Mouse (Mus musculus): ENCODE measurements around the gene Ceacam20. TPM values are rescaled to one million over a fixed set of nuclear protein-coding genes. Genes with fewer than 3 reads are reported as not detected.
"Not testable (repeated sequence)": the region's sequence is repeated elsewhere in the genome, so short reads cannot be mapped to it uniquely, and the experiment has no call there.

The Ceacam20 gene
- total RNA-seq (2021): not detected

GRCm38 (mm10) chr7:19964985-19965579 lies at the start of gene Ceacam20:
Gene Ceacam20, plus strand, starts transcription at chr7:19965412.
- intact Hi-C loops (cut with DNase I): no loop called here
- no peak for DNase-seq

- DNase-seq: no peak
- intact Hi-C loops (cut with DNase I): loop anchor here (2.0 kb wide), 1 partner anchor 21 kb away; no protein-coding TSS in a partner anchor
Observed at GRCm38 (mm10) chr7:19920166-19920505, 45.1 kb upstream of the Ceacam20 start.

DNA sequence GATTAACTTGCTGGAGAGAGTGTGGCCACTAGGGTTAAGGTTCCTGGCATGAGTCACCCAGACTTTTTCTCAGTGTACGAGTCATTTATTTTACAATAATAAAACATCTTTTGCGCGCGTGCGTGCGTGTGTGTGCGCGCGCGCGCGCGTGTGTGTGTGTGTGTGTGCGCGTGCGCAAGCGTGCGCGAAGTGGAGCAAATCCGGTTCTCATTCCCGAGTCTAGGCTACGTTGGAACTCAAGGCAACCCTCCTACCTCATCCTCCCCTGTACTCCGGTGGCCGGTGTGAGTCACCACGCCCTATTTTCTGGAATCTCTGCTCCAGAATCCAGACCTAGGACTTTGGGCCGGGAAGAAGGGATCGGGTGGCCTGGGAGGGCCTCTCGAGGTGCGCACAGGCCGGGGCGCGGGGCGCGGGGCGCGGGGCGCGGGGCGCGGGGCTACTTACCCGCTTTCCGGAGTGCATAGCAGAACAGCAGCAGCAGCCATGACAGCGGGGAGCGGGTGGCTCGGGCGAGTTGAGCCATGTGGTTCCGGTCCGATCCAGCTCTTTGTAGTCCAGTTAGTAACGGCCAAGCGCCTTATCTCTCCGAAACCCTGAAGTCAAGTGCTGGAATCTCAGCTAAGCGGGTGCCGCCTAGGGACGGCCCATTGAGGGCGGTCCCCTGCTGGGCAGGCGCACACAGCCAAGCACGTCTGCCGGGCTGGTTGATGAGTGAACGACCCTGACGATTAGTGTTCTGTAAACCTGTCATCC lies 44.5 kb upstream of the Ceacam20 start, which contains the start of gene Pvr:
Pvr (minus strand) TSS at position 655 of the 756 bp plus-strand sequence.
- intact Hi-C loops (cut with DNase I): loop anchor here (2.0 kb wide), 1 partner anchor 20 kb away; no protein-coding TSS in a partner anchor
- DNase-seq: peak; percentile 87 to 89

DNA sequence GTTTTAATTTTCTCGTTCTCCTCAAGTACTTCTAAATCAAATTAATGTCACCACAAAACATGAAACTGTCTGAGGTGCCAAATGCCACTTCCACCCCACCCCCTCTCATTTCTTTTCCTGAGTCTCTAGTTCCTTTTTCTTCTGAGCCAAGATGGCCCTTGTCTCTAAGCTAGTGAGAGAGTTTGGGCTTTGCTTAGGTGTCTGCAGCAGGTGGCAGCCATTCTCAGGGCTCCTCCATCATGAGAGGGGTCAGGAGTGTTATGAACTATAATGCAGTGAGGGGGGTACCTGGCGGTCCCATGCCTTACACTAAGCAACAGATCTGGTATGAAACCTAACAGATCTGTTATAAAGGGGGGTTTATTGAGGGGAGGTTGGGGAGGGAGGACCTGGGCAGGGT lies 41.9 kb upstream of the Ceacam20 start:
- intact Hi-C loops (cut with DNase I): no loop called here

DNA sequence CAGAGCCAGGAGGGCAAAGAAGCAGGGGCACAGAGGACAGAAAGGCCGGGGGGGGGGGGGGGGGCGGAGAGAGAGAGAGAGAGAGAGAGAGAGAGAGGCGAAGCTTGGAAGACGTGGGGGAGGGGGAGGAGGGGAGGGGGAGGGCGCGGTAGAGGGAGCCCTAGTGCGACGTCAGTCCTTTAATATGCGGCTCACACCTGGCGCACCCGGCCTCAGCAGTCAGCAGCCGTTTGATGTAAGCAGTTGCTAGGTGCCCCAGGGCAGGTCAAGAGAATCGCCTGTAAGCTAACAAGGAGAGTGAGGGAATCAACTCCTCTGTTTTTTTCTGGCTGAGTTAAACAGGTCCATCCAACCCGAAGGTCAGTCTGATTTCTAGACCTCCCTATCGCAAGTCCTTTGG lies 41.4 kb upstream of the Ceacam20 start:
- intact Hi-C loops (cut with DNase I): no loop called here
- DNase-seq: no peak

More for the DNA sequence above, 41.9 kb upstream of the Ceacam20 start:
- no peak for DNase-seq

DNA sequence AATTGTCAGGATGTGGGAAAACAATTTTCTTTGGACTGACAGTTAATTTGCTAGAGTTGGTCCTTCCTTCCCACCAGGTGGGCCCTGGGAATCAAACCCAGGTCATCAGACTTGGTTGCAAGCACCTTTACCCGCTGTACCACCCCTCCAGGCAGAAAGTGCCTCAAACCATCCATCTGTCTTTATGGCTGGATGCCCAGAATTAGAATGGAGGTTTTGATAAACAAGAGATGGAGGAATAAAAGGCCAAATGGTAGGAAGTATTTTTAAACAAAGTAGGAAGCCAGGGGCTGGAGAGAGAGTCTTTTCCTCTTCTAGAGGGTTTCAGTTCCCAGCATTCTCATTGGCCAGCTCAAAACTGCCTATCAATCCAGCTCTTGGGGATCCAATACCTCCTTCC lies 39.8 kb upstream of the Ceacam20 start:
- DNase-seq: no peak
- intact Hi-C loops (cut with DNase I): no loop called here

- intact Hi-C loops (cut with DNase I): no loop called here
- DNase-seq: no peak
Observed at GRCm38 (mm10) chr7:19926849-19927480, 38.2 kb upstream of the Ceacam20 start.

GRCm38 (mm10) chr7:19928486-19928885 lies 36.7 kb upstream of the Ceacam20 start:
- DNase-seq: no peak
- intact Hi-C loops (cut with DNase I): no loop called here

DNA sequence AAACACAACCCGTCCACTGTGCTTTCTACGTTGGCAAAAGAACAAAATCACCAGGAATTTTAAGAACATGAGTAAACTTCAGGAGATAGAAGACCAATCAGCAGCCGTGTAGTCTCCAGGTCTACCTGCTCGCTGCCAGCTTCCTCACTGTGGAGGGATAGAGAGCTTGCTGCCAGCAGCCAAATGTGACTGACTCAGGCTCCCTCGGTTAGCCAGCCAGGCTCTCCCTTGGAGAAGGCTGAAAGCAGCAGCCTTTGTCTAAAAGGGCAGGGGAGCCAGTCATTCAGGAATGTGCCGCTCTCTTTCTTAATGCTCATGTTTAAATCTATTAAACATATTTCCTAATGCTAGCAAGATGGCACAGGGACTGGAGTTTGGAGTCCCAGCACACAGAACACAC lies 34.7 kb upstream of the Ceacam20 start:
- not testable (repeated sequence) for DNase-seq
- intact Hi-C loops (cut with DNase I): loop anchor here (5.0 kb wide), 1 partner anchor 183 kb away; no protein-coding TSS in a partner anchor

DNA sequence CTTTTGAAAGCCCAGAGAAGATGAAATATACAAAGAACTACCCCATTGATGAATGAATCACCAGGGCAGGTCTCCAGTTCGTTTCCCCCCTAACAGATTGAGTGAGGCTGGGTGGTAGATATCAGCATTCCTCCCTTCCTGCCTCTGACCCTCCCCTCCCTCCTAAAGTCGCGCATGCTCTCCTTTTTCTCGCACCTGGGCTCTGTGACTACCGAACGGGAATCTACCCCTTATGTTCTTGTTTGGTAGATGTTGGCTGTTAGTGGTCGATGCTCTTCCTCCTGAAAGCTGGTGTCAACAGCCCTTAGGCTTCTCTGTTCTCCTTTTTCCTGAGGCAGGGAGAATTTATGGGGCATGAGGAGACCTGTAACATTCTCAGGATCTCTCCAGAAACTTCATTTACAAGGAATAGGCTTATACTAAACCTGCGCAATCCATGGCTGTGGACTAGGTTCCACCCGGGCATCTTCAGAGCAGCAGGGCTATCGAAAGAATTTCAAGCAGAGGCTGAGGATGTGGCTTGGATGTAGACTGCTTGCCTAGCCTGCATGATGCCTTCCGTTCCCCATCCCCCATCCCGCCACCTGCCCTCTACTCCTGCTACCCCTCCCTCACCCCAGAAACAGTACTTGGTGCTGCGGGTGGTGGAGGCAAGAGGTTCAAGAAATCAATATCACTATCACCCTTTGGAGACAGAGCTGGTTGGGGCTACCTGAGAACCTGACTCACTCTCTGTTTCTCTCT lies 32.9 kb upstream of the Ceacam20 start:
- no peak for DNase-seq
- intact Hi-C loops (cut with DNase I): loop anchor here (5.0 kb wide), 1 partner anchor 185 kb away; no protein-coding TSS in a partner anchor

DNA sequence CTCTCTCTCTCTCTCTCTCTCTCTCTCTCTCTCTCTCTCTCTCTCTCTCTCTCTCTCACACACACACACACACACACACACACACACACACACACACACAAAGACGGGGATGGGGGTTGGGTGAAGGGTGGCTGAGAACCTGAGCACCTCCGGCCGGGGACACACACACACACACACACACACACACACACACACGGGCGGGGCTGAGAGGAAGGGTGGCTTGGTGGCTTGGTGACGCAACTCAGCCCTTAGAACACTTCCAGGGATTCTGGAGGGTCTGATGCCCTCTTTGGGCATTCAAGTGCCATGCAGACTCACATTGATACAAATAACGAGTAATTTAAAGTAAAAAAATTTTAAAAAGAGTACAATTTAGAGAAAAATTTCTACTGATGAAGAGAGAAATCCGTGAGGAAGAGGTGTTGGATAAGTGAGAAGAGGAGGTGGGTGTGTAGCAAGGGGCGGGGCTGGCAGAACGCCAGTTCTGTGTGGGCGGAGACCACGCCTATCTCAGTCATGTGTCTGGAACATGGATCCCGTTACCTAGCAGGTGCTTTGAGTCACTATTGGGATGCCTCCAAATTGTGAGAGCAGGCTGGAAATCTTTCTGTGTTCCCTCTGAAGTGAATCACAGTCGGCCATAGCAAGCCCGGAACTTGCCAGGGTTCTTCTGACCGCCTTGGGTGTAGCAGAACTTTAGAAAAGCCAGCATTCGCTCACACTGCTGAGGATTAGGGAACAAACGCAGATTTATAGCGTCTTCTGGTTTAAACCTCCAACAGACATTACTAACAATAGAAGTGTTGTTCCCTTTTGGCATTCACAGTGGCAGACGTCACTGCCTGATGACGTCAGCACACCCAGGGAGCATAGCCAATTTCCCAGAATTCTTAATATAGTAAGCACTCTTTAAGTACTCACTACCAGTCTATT lies 32.1 kb upstream of the Ceacam20 start:
- intact Hi-C loops (cut with DNase I): loop anchor here (5.0 kb wide), 1 partner anchor 186 kb away; no protein-coding TSS in a partner anchor
- peak; percentile 87 to 90 for DNase-seq

GRCm38 (mm10) chr7:19935171-19935751 lies 30.0 kb upstream of the Ceacam20 start:
- intact Hi-C loops (cut with DNase I): loop anchor here (2.0 kb wide), 1 partner anchor 22 kb away; no protein-coding TSS in a partner anchor
- DNase-seq: peak; percentile 67 to 68

DNA sequence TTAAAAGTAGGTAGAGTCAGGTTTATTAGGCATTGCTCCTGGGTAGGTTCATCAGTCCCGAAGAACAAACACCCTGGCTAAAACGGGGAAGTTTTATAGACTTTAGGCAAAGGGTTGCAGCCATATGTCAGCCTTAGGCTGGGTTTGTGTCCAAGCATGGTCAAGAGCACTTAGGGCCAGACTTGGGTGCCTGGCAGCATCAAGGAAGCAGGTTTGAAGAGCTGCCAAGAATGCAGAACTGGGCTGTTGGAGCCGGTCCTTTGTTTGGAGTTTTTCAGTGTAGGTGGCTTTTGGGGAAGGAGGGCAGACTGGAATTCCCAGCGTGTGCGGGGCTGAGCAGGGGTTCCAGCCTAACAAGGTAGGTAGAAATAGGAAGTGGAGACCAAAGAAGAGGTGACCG lies 29.3 kb upstream of the Ceacam20 start:
- intact Hi-C loops (cut with DNase I): loop anchor here (2.0 kb wide), 1 partner anchor 21 kb away; no protein-coding TSS in a partner anchor
- peak; percentile 55 to 68 for DNase-seq

GRCm38 (mm10) chr7:19937229-19937821 lies 27.9 kb upstream of the Ceacam20 start:
- intact Hi-C loops (cut with DNase I): no loop called here
- DNase-seq: no peak

- intact Hi-C loops (cut with DNase I): loop anchor here (2.0 kb wide), 1 partner anchor 19 kb away; the partner anchor contains the start of gene Pvr
- peak; percentile 91 to 92 for DNase-seq
Observed at GRCm38 (mm10) chr7:19939555-19940235, 25.5 kb upstream of the Ceacam20 start.

- intact Hi-C loops (cut with DNase I): loop anchor here (2.0 kb wide), 1 partner anchor 19 kb away; the partner anchor contains the start of gene Pvr
- DNase-seq: peak; percentile 56 to 61
Observed at GRCm38 (mm10) chr7:19940256-19940655, 25.0 kb upstream of the Ceacam20 start.

DNA sequence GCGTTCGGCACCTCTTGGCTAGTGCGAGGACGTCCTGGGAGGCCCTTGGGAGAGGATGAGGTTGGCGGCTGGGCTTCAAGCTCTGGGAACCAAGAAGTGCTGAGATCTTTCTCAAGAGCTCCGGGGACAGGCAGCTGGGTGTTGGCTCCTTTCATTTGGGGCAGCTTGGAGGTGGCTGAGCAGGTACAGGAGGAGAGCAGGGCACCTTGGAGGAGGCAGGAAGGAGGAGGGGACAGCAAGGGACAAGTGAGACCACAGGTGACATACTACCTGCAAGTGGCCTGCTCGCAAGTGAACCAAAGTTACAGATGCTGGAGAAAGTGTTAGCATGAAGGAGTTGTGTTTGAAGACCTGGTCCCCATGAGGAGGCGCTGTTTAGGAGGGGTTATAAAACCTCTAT lies 20.5 kb upstream of the Ceacam20 start:
- intact Hi-C loops (cut with DNase I): no loop called here
- DNase-seq: no peak

- DNase-seq: no peak
- intact Hi-C loops (cut with DNase I): no loop called here
Observed at GRCm38 (mm10) chr7:19945201-19945600, 20.0 kb upstream of the Ceacam20 start.

All from heart, postnatal 10 days (tissue).